Mouse (Mus musculus): Measurements from ENCODE around the gene Bean1.
"Not testable (repeated sequence)": the region's sequence is repeated elsewhere in the genome, so short reads cannot be mapped to it uniquely, and the experiment has no call there.

Bean1 gene

GRCm38 (mm10) chr8:104247054-104247907 lies 77.0 kb downstream of the Bean1 start:
- peak; percentile 94 to 97 for DNase-seq

- peak in 1 of 2 experiments; percentile 71 for DNase-seq
These were observed 77.7 kb downstream of the Bean1 start for GRCm38 (mm10) chr8:104247908-104248275.

- peak; percentile 84 for DNase-seq
These were observed 78.0 kb downstream of the Bean1 start, which contains the start of gene Tk2 for GRCm38 (mm10) chr8:104248276-104248675. Tk2 (minus strand) TSS chr8:104248558.

GRCm38 (mm10) chr8:104249442-104249996 lies 79.3 kb downstream of the Bean1 start:
- no peak for DNase-seq

GRCm38 (mm10) chr8:104250439-104251367 lies 80.5 kb downstream of the Bean1 start, which contains the start of gene Cklf:
Cklf (plus strand) TSS chr8:104250861.
- peak; percentile 89 to 90 for DNase-seq

GRCm38 (mm10) chr8:104251461-104251860 lies 81.2 kb downstream of the Bean1 start:
- DNase-seq: no peak

GRCm38 (mm10) chr8:104253016-104253415 lies 82.8 kb downstream of the Bean1 start:
- DNase-seq: peak; percentile 77 to 83

GRCm38 (mm10) chr8:104261802-104262201 lies 91.6 kb downstream of the Bean1 start:
- DNase-seq: not testable (repeated sequence)

GRCm38 (mm10) chr8:104264271-104264935 lies 94.2 kb downstream of the Bean1 start:
- DNase-seq: not testable (repeated sequence)

GRCm38 (mm10) chr8:104268368-104268767 lies 98.1 kb downstream of the Bean1 start:
- DNase-seq: no peak

All from B cell, adult 2 months (primary cell).